Mouse (Mus musculus) right cerebral cortex, postnatal 36 days (tissue): ENCODE measurements around the gene Elane.

ENCODE experiments used
- DNase-seq, 2 experiments: peaks; one replicate each; pipeline ENCODE4 v3.0.0; 2022; ENCODE audit warnings: low spot score in 2 of 2, mixed read lengths in 1 of 2

Elane gene

GRCm38 (mm10) chr10:79857894-79858293 is 28.2 kb upstream of the Elane start:
- no peak for DNase-seq

GRCm38 (mm10) chr10:79858416-79859074 is 27.5 kb upstream of the Elane start:
- DNase-seq: peak; percentile 60 to 68

- no peak for DNase-seq
Measured at GRCm38 (mm10) chr10:79859116-79859515, 26.9 kb upstream of the Elane start.

GRCm38 (mm10) chr10:79860079-79860911 is 25.8 kb upstream of the Elane start:
- no peak for DNase-seq

GRCm38 (mm10) chr10:79861230-79862048 is 24.6 kb upstream of the Elane start:
- no peak for DNase-seq

GRCm38 (mm10) chr10:79862049-79862788 is 23.8 kb upstream of the Elane start:
- no peak for DNase-seq

DNA sequence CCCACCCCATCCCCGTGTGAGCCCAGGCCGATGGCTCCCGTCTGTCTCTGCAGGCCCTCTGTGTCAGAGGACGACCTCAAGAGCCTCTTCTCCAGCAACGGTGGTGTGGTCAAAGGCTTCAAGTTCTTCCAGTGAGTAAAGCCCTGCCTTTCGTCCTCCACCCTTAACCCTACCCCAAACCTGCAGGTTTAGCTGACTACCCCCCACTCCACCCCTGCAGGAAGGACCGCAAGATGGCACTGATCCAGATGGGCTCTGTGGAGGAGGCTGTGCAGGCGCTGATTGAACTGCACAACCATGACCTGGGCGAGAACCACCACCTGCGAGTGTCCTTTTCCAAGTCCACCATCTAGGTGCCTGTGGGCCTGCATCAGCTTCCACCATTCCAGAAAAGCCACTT is 23.1 kb upstream of the Elane start:
- no peak for DNase-seq

DNA sequence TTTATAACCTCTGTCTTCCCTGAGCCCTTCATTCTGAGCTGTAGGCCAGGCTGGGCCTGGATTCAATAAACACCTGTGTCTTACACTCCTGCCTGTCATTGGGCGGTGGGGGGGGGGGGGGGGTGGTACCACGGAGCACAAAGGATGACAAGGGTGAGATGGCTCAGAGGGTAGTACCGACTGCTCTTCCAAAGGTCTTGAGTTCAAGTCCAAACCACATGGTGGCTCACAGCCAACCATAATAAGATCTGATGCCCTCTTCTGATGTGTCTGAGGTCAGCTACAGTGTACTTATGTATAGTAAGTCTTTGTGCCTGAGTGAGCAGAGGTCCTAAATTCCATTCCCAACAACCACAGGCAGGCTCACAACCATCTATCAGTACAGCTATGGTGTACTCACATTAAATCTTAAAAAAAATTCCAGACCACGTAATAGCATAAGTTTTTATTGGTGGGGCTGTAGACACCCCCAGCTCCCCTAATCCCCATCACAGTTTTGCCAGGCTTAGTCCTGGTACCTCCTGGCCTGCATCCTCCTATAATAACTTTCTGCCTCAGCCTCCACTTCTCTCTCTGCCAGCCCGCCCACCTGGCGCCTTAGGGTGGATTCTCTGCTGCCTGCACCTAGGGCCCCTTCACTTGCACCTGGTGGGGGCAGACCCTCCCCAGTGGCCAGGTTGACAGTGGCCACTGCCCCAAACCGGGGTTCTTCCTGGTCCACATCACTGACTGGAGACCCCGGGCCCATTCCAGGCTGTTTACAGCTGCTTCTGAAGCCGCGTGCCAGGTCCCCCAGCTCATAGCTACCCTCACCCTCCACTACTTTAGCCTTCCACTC is 21.5 kb upstream of the Elane start:
- no peak for DNase-seq

DNA sequence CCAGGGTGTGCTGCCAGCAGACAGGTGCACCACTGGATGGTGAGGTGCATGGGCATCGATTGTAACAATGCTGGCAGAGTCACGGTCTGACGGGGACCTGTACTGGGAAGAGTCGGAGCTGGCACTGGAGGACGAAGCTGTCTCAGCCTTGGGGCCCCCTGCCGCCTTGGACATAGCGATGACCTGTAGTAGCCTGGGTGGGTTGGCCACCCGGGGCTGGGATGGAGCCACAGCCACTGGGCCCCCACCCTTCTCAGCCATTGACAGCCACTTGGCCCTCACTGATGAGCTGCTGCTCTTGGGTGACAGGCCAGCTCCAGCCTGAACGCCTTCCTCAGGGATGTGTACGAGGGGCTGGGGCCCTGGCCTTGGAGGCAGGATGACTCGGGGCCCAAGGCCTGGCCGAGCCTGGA is 20.9 kb upstream of the Elane start:
- DNase-seq: no peak

GRCm38 (mm10) chr10:79865801-79866295 is 20.2 kb upstream of the Elane start:
- no peak for DNase-seq

GRCm38 (mm10) chr10:79866601-79867000 is 19.4 kb upstream of the Elane start:
- DNase-seq: no peak

DNA sequence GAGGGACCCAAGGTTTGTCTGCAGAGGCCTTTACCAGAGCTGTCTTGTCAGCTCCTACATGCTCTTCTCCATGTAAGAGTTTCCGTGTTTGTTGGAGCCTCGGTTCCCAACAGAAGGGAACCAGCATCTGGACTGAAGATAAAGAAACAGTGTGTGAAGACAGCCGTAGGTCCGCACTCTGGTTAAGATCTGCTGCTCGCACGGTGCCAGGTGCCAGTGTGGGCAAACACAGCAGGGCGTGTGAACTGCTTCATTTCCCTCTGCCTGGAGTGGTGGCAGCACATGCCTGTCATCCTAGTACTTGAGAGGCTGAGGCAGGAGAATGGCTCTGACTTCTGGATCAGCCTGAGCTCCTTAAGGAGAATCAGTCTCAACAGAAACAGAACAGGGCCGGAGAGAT is 14.2 kb upstream of the Elane start:
- no peak for DNase-seq

DNA sequence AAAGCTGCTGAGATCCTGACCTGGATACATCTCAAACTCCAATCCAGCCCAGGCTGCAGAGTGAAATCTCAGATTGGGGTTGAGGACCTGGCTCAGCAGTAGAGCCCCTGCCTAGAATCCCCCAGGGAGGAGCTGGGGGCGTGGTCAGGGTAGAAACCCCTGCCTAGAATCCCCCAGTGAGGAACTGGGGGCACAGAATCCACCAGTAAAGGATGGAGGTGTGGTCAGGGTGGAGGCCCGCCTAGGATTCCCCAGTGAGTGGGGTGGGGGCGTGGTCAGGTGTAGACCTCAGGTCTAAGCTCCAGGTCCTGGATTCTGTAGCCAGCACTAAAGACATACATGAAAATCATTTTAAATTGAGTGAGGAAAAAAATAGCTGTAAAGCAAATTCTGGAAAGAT is 13.2 kb upstream of the Elane start:
- no peak for DNase-seq

GRCm38 (mm10) chr10:79873313-79873712 is 12.7 kb upstream of the Elane start:
- DNase-seq: no peak

GRCm38 (mm10) chr10:79873715-79874289 is 12.2 kb upstream of the Elane start:
- DNase-seq: no peak

GRCm38 (mm10) chr10:79874290-79874862 is 11.7 kb upstream of the Elane start, which contains the start of the genes Prtn3 and Plppr3:
Gene Prtn3 (plus strand): TSS chr10:79874476.
Gene Plppr3 (minus strand): TSS chr10:79874634.
- no peak for DNase-seq

DNA sequence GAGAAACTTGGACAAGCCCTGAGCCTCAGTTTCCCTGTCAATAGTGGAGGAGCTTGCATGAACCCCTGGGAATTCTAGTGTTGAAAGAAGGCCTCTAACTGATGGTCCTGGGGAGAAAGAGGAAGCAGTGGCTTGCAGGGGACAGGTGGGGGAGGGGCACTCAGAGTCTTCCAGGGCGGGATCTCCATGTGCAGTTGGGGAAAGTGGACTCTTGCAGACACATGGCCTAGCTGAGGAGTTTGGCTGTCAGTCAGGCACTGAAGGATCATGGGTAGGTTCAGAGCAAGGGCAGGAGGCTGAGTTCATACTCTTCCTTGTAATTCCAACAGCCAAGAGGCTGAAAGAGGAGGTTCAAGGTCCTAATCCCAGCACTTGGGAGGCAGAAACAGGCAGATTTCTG is 8.9 kb upstream of the Elane start:
- DNase-seq: no peak

DNA sequence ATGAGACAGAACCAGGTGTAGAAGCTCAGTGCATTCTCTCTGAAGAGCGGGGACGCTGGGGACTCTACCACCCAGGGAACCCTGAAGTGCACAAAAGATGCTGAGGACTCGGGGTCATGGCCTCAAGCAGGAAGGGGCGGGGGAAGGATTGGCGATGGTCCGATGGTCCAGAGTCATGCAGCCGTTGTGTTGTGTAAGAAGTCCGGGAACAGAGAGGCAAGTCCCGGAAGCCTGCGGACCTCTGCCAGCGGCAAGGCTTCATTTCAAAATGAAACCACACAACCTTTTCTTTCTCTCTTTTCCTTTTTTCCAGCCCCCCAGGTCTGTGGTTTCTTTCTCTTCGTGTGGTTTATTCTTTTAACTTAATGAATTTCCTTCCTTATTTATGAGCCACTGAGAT is 8.3 kb upstream of the Elane start:
- no peak for DNase-seq

GRCm38 (mm10) chr10:79879527-79879926 is 6.5 kb upstream of the Elane start:
- no peak for DNase-seq

DNA sequence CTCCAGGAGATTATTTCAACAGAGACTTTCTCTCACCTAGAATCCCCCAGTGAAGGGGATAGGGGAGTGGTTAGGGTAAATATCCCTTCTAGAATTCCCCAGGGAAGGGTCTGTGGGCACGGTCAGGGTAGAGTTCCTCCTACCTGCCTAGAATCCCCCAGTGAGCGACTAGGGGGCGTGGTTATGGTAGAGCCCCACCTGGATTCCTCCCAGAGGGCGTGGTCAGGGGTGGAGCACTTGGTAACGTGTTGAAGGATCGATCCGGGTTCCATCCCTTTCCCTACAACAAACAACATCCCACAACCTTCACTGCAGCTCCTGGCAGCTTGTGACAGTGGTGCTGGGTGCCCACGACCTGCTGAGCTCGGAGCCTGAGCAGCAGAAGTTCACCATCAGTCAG is 5.3 kb upstream of the Elane start:
- no peak for DNase-seq
